Mouse (Mus musculus) left cerebral cortex, adult 18-20 months (tissue): ENCODE data around the gene Odf2l. TPM values are rescaled to one million over a fixed set of nuclear protein-coding genes. Genes with fewer than 3 reads are reported as not detected.

Source experiments
- total RNA-seq, 2 experiments: library from RNA; stranded (reverse); gene quantifications; 2 replicates each; pipeline ENCODE4 v1.2.3; 2021

Odf2l gene
- total RNA-seq, 2 experiments from 2014 or later, result 17.7 to 27.3 TPM

Other genes with a start within 250 kb of the Odf2l start
- not detected for gene Clca4b, start 186.1 kb upstream of the Odf2l start, total RNA-seq
- not detected for gene Clca4a, start 143.5 kb upstream of the Odf2l start, total RNA-seq
- not detected for gene Clca1, start 85.8 kb upstream of the Odf2l start, total RNA-seq
- gene Clca2, start 19.1 kb upstream of the Odf2l start, total RNA-seq, result not detected
- gene Col24a1, start 173.9 kb downstream of the Odf2l start, total RNA-seq, result 1 to 10 TPM; 1.9 to 2.6 TPM